Mouse (Mus musculus) forebrain, embryonic 16.5 days (tissue): ENCODE measurements around the gene Gria3. TPM values are rescaled to one million over a fixed set of nuclear protein-coding genes. Genes with fewer than 3 reads are reported as not detected.

Source experiments
- ATAC-seq: fragments of 200-750 bp; cut with Nextera tagmentation; 2 replicates; pipeline ENCODE4 v1.8.0; 2017; ENCODE audit warnings: mild to moderate bottlenecking, moderate library complexity
- H3K27ac ChIP-seq: fragments of 300-500 bp; sonication (generic); 2 replicates; pipeline ENCODE4 v1.5.1; 2014; ENCODE audit warnings: low read length, control low read depth
- H3K27me3 ChIP-seq: fragments of 300-500 bp; sonication (generic); replicated peaks from 2 replicates; pipeline ENCODE4 v1.6.1; 2014; ENCODE audit warnings: low read length; ENCODE audit not compliant: control insufficient read depth, insufficient read depth
- H3K36me3 ChIP-seq: fragments of 300-500 bp; sonication (generic); 2 replicates; pipeline ENCODE4 v1.6.1; 2014; ENCODE audit not compliant: control insufficient read depth, insufficient read depth
- H3K4me1 ChIP-seq: fragments of 300-500 bp; sonication (generic); replicated peaks from 2 replicates; pipeline ENCODE4 v1.6.1; 2014; ENCODE audit warnings: low read length; ENCODE audit not compliant: control insufficient read depth, insufficient read depth
- H3K4me2 ChIP-seq: fragments of 300-500 bp; sonication (generic); 2 replicates; pipeline ENCODE4 v1.6.1; 2014; ENCODE audit warnings: mild to moderate bottlenecking, low read length, control low read depth
- H3K4me3 ChIP-seq: fragments of 300-500 bp; sonication (generic); replicated peaks from 2 replicates; pipeline ENCODE4 v1.5.1; 2014; ENCODE audit warnings: mild to moderate bottlenecking, low read length, control low read depth
- H3K9ac ChIP-seq: fragments of 300-500 bp; sonication (generic); replicated peaks from 2 replicates; pipeline ENCODE4 v1.6.1; 2014; ENCODE audit warnings: low read depth, low read length, control low read depth
- H3K9me3 ChIP-seq: fragments of 300-500 bp; sonication (generic); 2 replicates; pipeline ENCODE4 v1.6.1; 2016; ENCODE audit warnings: low read length; ENCODE audit not compliant: control insufficient read depth
- WGBS: fragments of 180-500 bp; shearing (Covaris S2); extraction: QIAGEN DNeasy Blood & Tissue Kit; methylation state at CpG from one replicate; pipeline ENCODE4 v1.1.7; 2014; 5-methylcytosine and 5-hydroxymethylcytosine counted together
- polyA plus RNA-seq: library from polyadenylated mRNA; unstranded; fragments of >200 nt; fragmentation: Nextera tagmentation; extraction: Ambion mirVana; gene quantifications from 2 replicates; pipeline ENCODE4 v1.2.1, GENCODE M21; 2015

Gria3 gene
- polyA plus RNA-seq, 1 experiment from 2014 or later = 20.4 TPM

- Histone ChIP-seq H3K9me3 (no peaks in the 10 kb centered on the region), H3K9ac (no peak overlapping the region), H3K4me3 (no peak overlapping the region), H3K27me3 (no peaks in the 10 kb centered on the region), H3K4me1 (no peaks in the 10 kb centered on the region), H3K27ac (no peak overlapping the region), H3K36me3 (no peaks in the 10 kb centered on the region), H3K4me2 (no peak overlapping the region)
- no peak for ATAC-seq
- WGBS = 85% methylated on average over 2 of the region's 2 CpGs
Observed at GRCm38 (mm10) chrX:41532511-41532910, 131.9 kb downstream of the Gria3 start.

- Histone ChIP-seq H3K4me2 (no peak overlapping the region), H3K4me1 (no peaks in the 10 kb centered on the region), H3K9ac (no peak overlapping the region), H3K36me3 (no peaks in the 10 kb centered on the region), H3K9me3 (no peaks in the 10 kb centered on the region), H3K27ac (no peak overlapping the region), H3K4me3 (no peak overlapping the region), H3K27me3 (no peaks in the 10 kb centered on the region)
- 70% methylated on average over 2 of the region's 2 CpGs for WGBS
- no peak for ATAC-seq
Observed at GRCm38 (mm10) chrX:41535886-41536285, 135.2 kb downstream of the Gria3 start.

- no peaks in the 10 kb centered on the region for H3K9me3 ChIP-seq
- H3K4me2 ChIP-seq = no peak overlapping the region
- 53% methylated on average over 6 of the region's 6 CpGs for WGBS
- H3K27me3 ChIP-seq = no peaks in the 10 kb centered on the region
- no peak overlapping the region for H3K9ac ChIP-seq
- no peaks in the 10 kb centered on the region for H3K4me1 ChIP-seq
- no peak for ATAC-seq
- no peak overlapping the region for H3K4me3 ChIP-seq
- H3K36me3 ChIP-seq = no peaks in the 10 kb centered on the region
- H3K27ac ChIP-seq = no peak overlapping the region
Observed at GRCm38 (mm10) chrX:41562296-41563060, 161.8 kb downstream of the Gria3 start.

DNA sequence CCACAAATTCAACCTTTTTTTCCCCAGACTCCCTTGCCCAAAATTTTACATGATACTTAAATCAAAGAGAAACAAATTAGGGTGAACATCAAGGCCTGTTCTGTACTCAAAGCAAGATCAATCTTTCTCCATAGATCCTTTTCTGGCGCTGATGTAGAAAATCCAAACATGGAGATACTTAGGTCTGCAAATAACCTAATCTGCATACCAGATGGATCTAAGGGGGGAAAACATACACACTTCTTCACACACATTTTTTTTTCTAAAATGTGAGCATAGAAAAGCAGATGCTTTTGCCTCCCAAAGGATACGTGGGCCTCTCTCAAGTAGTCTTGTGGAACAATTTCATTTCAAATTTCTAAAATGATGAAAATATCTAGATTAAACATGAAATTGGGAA lies 164.2 kb downstream of the Gria3 start:
- H3K9me3 ChIP-seq = no peaks in the 10 kb centered on the region
- no peak overlapping the region for H3K9ac ChIP-seq
- no peak overlapping the region for H3K4me2 ChIP-seq
- H3K4me1 ChIP-seq = no peaks in the 10 kb centered on the region
- no peak overlapping the region for H3K4me3 ChIP-seq
- 56% methylated on average over 2 of the region's 2 CpGs for WGBS
- no peaks in the 10 kb centered on the region for H3K36me3 ChIP-seq
- no peak overlapping the region for H3K27ac ChIP-seq
- ATAC-seq = no peak
- H3K27me3 ChIP-seq = no peaks in the 10 kb centered on the region

DNA sequence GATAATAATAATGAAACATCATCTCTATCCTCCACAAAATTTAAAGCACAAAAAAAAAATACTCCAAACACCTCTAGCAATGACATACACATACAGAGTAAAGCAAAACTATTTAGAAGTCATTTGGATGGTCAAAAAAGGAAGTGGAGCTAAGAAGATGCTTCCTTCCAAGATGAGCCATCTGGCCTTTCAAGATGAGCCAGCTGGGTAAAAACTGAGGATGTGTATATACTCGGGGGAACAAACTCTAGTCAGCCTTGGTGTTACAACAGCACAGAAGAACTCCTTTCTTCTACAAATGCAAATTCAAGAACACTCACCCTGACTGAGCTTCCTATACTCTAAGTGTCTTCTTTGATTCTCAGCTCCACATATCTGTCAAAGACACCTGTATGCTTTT lies 172.4 kb downstream of the Gria3 start:
- no peak overlapping the region for H3K27ac ChIP-seq
- no peak overlapping the region for H3K9ac ChIP-seq
- H3K36me3 ChIP-seq = no peaks in the 10 kb centered on the region
- no peaks in the 10 kb centered on the region for H3K4me1 ChIP-seq
- H3K4me3 ChIP-seq = no peak overlapping the region
- no peak overlapping the region for H3K4me2 ChIP-seq
- no peaks in the 10 kb centered on the region for H3K9me3 ChIP-seq
- ATAC-seq = no peak
- 78% methylated on average over 1 of the region's 1 CpGs for WGBS
- H3K27me3 ChIP-seq = no peaks in the 10 kb centered on the region

DNA sequence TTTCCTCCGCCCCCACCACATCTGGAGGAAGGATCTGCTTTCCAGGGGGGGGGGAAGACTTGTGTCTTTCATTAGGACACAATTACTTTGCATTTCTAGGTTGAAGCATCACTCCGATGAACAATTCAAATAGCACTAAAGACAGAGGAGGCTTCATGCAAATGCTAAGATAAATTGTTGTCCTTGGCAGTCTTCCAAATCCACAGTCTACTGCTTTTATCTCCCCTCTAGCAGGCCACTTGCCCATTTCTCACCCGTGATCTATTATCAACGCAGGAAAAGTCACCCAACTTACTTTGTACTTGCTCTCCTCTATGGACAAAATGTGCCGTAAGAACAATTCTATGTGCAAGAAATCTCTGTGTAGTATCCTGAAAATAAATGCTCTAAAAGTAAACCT lies 178.1 kb downstream of the Gria3 start:
- no peak for ATAC-seq
- Histone ChIP-seq H3K9ac (no peak overlapping the region), H3K4me1 (no peaks in the 10 kb centered on the region), H3K27me3 (no peaks in the 10 kb centered on the region), H3K4me3 (no peak overlapping the region), H3K36me3 (no peaks in the 10 kb centered on the region), H3K4me2 (no peak overlapping the region), H3K27ac (no peak overlapping the region), H3K9me3 (no peaks in the 10 kb centered on the region)
- WGBS = 70% methylated on average over 5 of the region's 5 CpGs

GRCm38 (mm10) chrX:41587692-41588091 lies 187.0 kb downstream of the Gria3 start:
- no peaks in the 10 kb centered on the region for H3K9me3 ChIP-seq
- H3K9ac ChIP-seq = no peak overlapping the region
- no peaks in the 10 kb centered on the region for H3K27me3 ChIP-seq
- H3K4me3 ChIP-seq = no peak overlapping the region
- H3K36me3 ChIP-seq = no peaks in the 10 kb centered on the region
- no peak overlapping the region for H3K4me2 ChIP-seq
- 73% methylated on average over 3 of the region's 3 CpGs for WGBS
- H3K4me1 ChIP-seq = no peaks in the 10 kb centered on the region
- H3K27ac ChIP-seq = no peak overlapping the region
- ATAC-seq = peak; percentile 67

DNA sequence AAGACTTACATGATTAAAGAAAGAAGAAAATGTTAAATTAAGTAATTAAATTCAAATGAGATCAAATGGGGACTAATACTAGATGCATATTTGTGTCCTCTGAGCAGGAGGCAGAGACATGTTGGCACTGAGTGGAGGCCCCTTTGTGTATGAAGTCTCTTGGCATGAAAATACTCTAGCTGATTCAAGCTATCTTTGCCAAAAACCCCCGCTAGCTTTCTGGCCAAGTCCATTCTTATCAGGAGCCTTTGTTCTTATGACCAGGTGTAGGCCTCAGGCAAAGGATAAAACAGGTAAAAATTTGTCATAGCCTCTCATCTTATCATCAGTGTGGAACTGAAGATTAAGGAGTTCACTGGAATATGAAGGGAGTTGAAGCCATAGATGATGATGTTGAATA lies 206.5 kb downstream of the Gria3 start:
- no peak overlapping the region for H3K27ac ChIP-seq
- no peaks in the 10 kb centered on the region for H3K27me3 ChIP-seq
- H3K4me3 ChIP-seq = no peak overlapping the region
- H3K9ac ChIP-seq = no peak overlapping the region
- 46% methylated on average over 1 of the region's 1 CpGs for whole genome bisulfite sequencing
- no peaks in the 10 kb centered on the region for H3K36me3 ChIP-seq
- H3K4me2 ChIP-seq = no peak overlapping the region
- no peaks in the 10 kb centered on the region for H3K4me1 ChIP-seq
- no peak for ATAC-seq
- H3K9me3 ChIP-seq = no peaks in the 10 kb centered on the region

- Histone ChIP-seq H3K9me3 (no peaks in the 10 kb centered on the region), H3K27me3 (no peaks in the 10 kb centered on the region), H3K27ac (no peak overlapping the region), H3K4me1 (no peaks in the 10 kb centered on the region), H3K4me3 (no peak overlapping the region), H3K36me3 (no peaks in the 10 kb centered on the region), H3K9ac (no peak overlapping the region), H3K4me2 (no peak overlapping the region)
- 38% methylated on average over 2 of the region's 2 CpGs for WGBS
- peak; percentile 64 for ATAC-seq
Observed at GRCm38 (mm10) chrX:41614920-41615319, 214.3 kb downstream of the Gria3 start.

GRCm38 (mm10) chrX:41616928-41617327 lies 216.3 kb downstream of the Gria3 start:
- H3K36me3 ChIP-seq = no peaks in the 10 kb centered on the region
- no peak overlapping the region for H3K9ac ChIP-seq
- H3K4me2 ChIP-seq = no peak overlapping the region
- no peak overlapping the region for H3K4me3 ChIP-seq
- ATAC-seq = no peak
- no peaks in the 10 kb centered on the region for H3K9me3 ChIP-seq
- WGBS = 83% methylated on average over 1 of the region's 1 CpGs
- H3K4me1 ChIP-seq = no peaks in the 10 kb centered on the region
- H3K27me3 ChIP-seq = no peaks in the 10 kb centered on the region
- H3K27ac ChIP-seq = no peak overlapping the region
